Mouse (Mus musculus) T-helper 1 cell (primary cell): ENCODE data around the gene Aamp.
"Not testable (repeated sequence)": the region's sequence is repeated elsewhere in the genome, so short reads cannot be mapped to it uniquely, and the experiment has no call there.

ENCODE experiments used
- in situ Hi-C: fragments of 300-600 bp; cut with MboI, MseI; formaldehyde crosslinking; loops from one replicate; pipeline ENCODE4 v1.15.1; 2025; ENCODE audit warnings: high pct_unique_total_duplicates

Aamp gene

GRCm38 (mm10) chr1:74300347-74301110, 16.0 kb upstream of the Aamp start:
- in situ Hi-C loops = no loop called here

- in situ Hi-C loops = loop anchor here (5.0 kb wide), 1 partner anchor 83 kb away; no protein-coding TSS in a partner anchor
Observed at GRCm38 (mm10) chr1:74298996-74299395, 14.5 kb upstream of the Aamp start.

GRCm38 (mm10) chr1:74298157-74298750, 13.7 kb upstream of the Aamp start:
- in situ Hi-C loops = loop anchor here (5.0 kb wide), 1 partner anchor 84 kb away; no protein-coding TSS in a partner anchor

- in situ Hi-C loops = loop anchor here (5.0 kb wide), 1 partner anchor 85 kb away; no protein-coding TSS in a partner anchor
Observed at GRCm38 (mm10) chr1:74297269-74297668, 12.7 kb upstream of the Aamp start.

GRCm38 (mm10) chr1:74296477-74296876, 11.9 kb upstream of the Aamp start:
- in situ Hi-C loops = loop anchor here (5.0 kb wide), 1 partner anchor 86 kb away; no protein-coding TSS in a partner anchor

GRCm38 (mm10) chr1:74295456-74296171, 11.1 kb upstream of the Aamp start:
- in situ Hi-C loops = loop anchor here (5.0 kb wide), 1 partner anchor 87 kb away; no protein-coding TSS in a partner anchor

- in situ Hi-C loops = loop anchor here (5.0 kb wide), 1 partner anchor 87 kb away; no protein-coding TSS in a partner anchor
Observed at GRCm38 (mm10) chr1:74294733-74295455, 10.4 kb upstream of the Aamp start.

GRCm38 (mm10) chr1:74294090-74294643, 9.6 kb upstream of the Aamp start:
- in situ Hi-C loops = no loop called here

GRCm38 (mm10) chr1:74293306-74293960, 8.9 kb upstream of the Aamp start:
- in situ Hi-C loops = no loop called here

GRCm38 (mm10) chr1:74292331-74293020, 7.9 kb upstream of the Aamp start:
- in situ Hi-C loops = no loop called here

GRCm38 (mm10) chr1:74290141-74290540, 5.6 kb upstream of the Aamp start:
- in situ Hi-C loops = no loop called here

- in situ Hi-C loops = no loop called here
Observed at GRCm38 (mm10) chr1:74289740-74290139, 5.2 kb upstream of the Aamp start.

- in situ Hi-C loops = no loop called here
Observed at GRCm38 (mm10) chr1:74289248-74289647, 4.7 kb upstream of the Aamp start.

- in situ Hi-C loops = no loop called here
Observed at GRCm38 (mm10) chr1:74288327-74288726, 3.8 kb upstream of the Aamp start.

- in situ Hi-C loops = not testable (repeated sequence)
Observed at GRCm38 (mm10) chr1:74286869-74287607, 2.5 kb upstream of the Aamp start.

GRCm38 (mm10) chr1:74285212-74286010, 873 bp upstream of the Aamp start:
- in situ Hi-C loops = no loop called here

GRCm38 (mm10) chr1:74283686-74284463, 663 bp downstream of the Aamp start:
- in situ Hi-C loops = no loop called here
